Mouse (Mus musculus): Measurements from ENCODE around the gene Umps.

Gene Umps

GRCm38 (mm10) chr16:33954793-33955192 is 12.0 kb downstream of the Umps start:
- DNase-seq (ENCODE audit: low spot score), result no peak

GRCm38 (mm10) chr16:33953008-33953407 is 13.8 kb downstream of the Umps start:
- DNase-seq (ENCODE audit: low spot score), result no peak

GRCm38 (mm10) chr16:33950830-33951229 is 16.0 kb downstream of the Umps start:
- DNase-seq (ENCODE audit: low spot score), result peak; percentile 46

GRCm38 (mm10) chr16:33950386-33950785 is 16.5 kb downstream of the Umps start:
- no peak for DNase-seq (ENCODE audit: low spot score)

- no peak for DNase-seq (ENCODE audit: low spot score)
Observed at GRCm38 (mm10) chr16:33947664-33948571, 18.9 kb downstream of the Umps start.

GRCm38 (mm10) chr16:33946021-33946420 is 20.8 kb downstream of the Umps start:
- DNase-seq (ENCODE audit: low spot score), result no peak

GRCm38 (mm10) chr16:33944772-33945171 is 22.1 kb downstream of the Umps start:
- DNase-seq (ENCODE audit: low spot score), result no peak

- DNase-seq (ENCODE audit: low spot score), result no peak
Observed at GRCm38 (mm10) chr16:33944126-33944525, 22.7 kb downstream of the Umps start.

- no peak for DNase-seq (ENCODE audit: low spot score)
Observed at GRCm38 (mm10) chr16:33943388-33943787, 23.4 kb downstream of the Umps start.

GRCm38 (mm10) chr16:33942341-33942740 is 24.5 kb downstream of the Umps start:
- no peak for DNase-seq (ENCODE audit: low spot score)

- peak; percentile 62 for DNase-seq (ENCODE audit: low spot score)
Observed at GRCm38 (mm10) chr16:33941271-33941781, 25.5 kb downstream of the Umps start.

GRCm38 (mm10) chr16:33940095-33940494 is 26.7 kb downstream of the Umps start:
- DNase-seq (ENCODE audit: low spot score), result no peak

- no peak for DNase-seq (ENCODE audit: low spot score)
Observed at GRCm38 (mm10) chr16:33939636-33940035, 27.2 kb downstream of the Umps start.

GRCm38 (mm10) chr16:33939133-33939531 is 27.7 kb downstream of the Umps start:
- no peak for DNase-seq (ENCODE audit: low spot score)

- DNase-seq (ENCODE audit: low spot score), result no peak
Observed at GRCm38 (mm10) chr16:33938311-33939132, 28.3 kb downstream of the Umps start.

GRCm38 (mm10) chr16:33937567-33937966 is 29.3 kb downstream of the Umps start:
- DNase-seq (ENCODE audit: low spot score), result peak; percentile 63

GRCm38 (mm10) chr16:33936885-33937284 is 30.0 kb downstream of the Umps start:
- no peak for DNase-seq (ENCODE audit: low spot score)

GRCm38 (mm10) chr16:33935407-33935785 is 31.4 kb downstream of the Umps start:
- DNase-seq (ENCODE audit: low spot score), result no peak

- DNase-seq (ENCODE audit: low spot score), result no peak
Observed at GRCm38 (mm10) chr16:33934701-33935406, 32.0 kb downstream of the Umps start.

- no peak for DNase-seq (ENCODE audit: low spot score)
Observed at GRCm38 (mm10) chr16:33933411-33933810, 33.4 kb downstream of the Umps start.

GRCm38 (mm10) chr16:33932126-33932525 is 34.7 kb downstream of the Umps start:
- DNase-seq (ENCODE audit: low spot score), result peak; percentile 81

- DNase-seq (ENCODE audit: low spot score), result no peak
Observed at GRCm38 (mm10) chr16:33931682-33932081, 35.2 kb downstream of the Umps start.
